Mouse (Mus musculus) embryonic fibroblast, embryonic 13.5 days (primary cell): ENCODE results near the gene Srsf1.

ENCODE experiments used
- CTCF ChIP-seq: IDR thresholded peaks from 2 replicates; pipeline ENCODE4 v1.5.1; 2011; ENCODE audit warnings: mild to moderate bottlenecking, control low read depth, low read length, moderate library complexity, borderline replicate concordance; ENCODE audit not compliant: insufficient read depth
- POLR2A ChIP-seq: IDR thresholded peaks from 2 replicates; pipeline ENCODE4 v1.6.1; 2011; ENCODE audit warnings: low read depth, mild to moderate bottlenecking, control low read depth, low read length, moderate library complexity

DNA sequence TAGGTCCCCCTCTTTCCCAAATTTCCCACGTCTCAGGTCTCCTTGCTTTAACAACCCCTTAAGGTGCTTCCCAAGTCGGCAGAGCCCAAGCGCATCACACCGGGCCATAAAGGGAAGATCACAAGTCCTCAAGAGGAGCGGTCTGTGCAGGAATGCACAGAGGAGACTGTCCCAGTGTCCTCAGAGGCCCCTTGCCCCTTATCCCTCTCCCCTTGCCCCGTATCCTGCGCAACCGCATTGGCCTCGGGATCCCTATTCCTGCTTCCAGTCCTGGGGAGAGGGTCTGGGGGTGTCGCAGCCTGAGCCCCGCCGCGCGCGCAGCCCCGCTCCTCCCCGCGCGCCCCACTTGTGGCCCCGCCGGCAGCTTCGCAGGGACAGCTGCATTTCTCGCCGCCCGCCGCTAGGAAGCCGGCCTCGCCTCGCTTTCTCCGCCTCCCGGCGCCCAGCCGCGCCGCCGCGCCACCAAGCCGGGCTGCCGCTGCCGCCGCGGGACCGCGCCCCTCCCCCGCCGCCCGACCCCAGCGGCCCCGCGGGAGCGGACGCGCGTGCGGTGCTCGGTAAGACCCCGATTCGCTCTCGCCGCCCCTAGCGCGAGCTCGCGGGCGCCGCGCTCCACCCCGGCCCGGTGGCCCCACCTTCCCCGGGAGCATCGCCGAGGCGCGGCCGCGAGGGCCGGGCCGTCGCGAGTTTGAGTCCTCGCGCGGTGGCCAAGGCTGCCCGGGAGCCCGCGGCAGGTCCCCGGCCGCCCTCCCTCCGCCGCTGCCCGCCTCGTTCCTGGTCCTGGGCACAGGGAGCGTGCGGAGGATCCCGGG lies 51.8 kb downstream of the Srsf1 start:
- no peak for TF ChIP-seq CTCF
- TF ChIP-seq POLR2A: no peak; the same call in none of the 2 replicates
